Mouse (Mus musculus) CH12.LX (cell line): ENCODE measurements around the gene Il1r2.

Experiments used
- BHLHE40 ChIP-seq: IDR thresholded peaks from 2 replicates; pipeline ENCODE4 v1.6.1; 2011; ENCODE audit warnings: mild to moderate bottlenecking, low read depth, low read length, improper control_type of control experiment
- CTCF ChIP-seq, 2 experiments: IDR thresholded peaks in 1 of 2; conservative IDR thresholded peaks in 1 of 2; 2 replicates each; pipeline ENCODE4 v1.5.1; 2011 to 2012; ENCODE audit warnings: low read depth in 2 of 2, low read length in 2 of 2, improper control_type of control experiment in 1 of 2, inconsistent platforms in 1 of 2, mild to moderate bottlenecking in 1 of 2, moderate library complexity in 1 of 2
- E2F4 ChIP-seq: IDR thresholded peaks from 2 replicates; pipeline ENCODE4 v1.6.1; 2011; ENCODE audit warnings: low read depth, low read length, improper control_type of control experiment; ENCODE audit not compliant: insufficient replicate concordance
- EP300 ChIP-seq: IDR thresholded peaks from 2 replicates; pipeline ENCODE4 v1.6.1; 2011; ENCODE audit warnings: low read length, improper control_type of control experiment
- ETS1 ChIP-seq: conservative IDR thresholded peaks from 2 replicates; pipeline ENCODE4 v1.6.1; 2012; ENCODE audit warnings: low read depth, mild to moderate bottlenecking, inconsistent platforms, low read length, improper control_type of control experiment, moderate library complexity
- NRF1 ChIP-seq: IDR thresholded peaks from 2 replicates; pipeline ENCODE4 v1.6.1; 2014; ENCODE audit warnings: low read depth, mild to moderate bottlenecking, inconsistent platforms, low read length, improper control_type of control experiment, moderate library complexity
- POLR2A ChIP-seq: IDR thresholded peaks from 2 replicates; pipeline ENCODE4 v1.6.1; 2011; ENCODE audit warnings: low read depth, mild to moderate bottlenecking, improper control_type of control experiment, low read length
- RCOR1 ChIP-seq: conservative IDR thresholded peaks from 2 replicates; pipeline ENCODE4 v1.6.1; 2012; ENCODE audit warnings: low read depth, mild to moderate bottlenecking, inconsistent platforms, low read length, improper control_type of control experiment
- SMC3 ChIP-seq: IDR thresholded peaks from 2 replicates; pipeline ENCODE4 v1.6.1; 2011; ENCODE audit warnings: low read depth, low read length, improper control_type of control experiment
- TCF12 ChIP-seq: IDR thresholded peaks from 2 replicates; pipeline ENCODE4 v1.6.1; 2014; ENCODE audit warnings: low read depth, mild to moderate bottlenecking, inconsistent platforms, low read length, improper control_type of control experiment
- USF2 ChIP-seq: conservative IDR thresholded peaks from 2 replicates; pipeline ENCODE4 v1.6.1; 2011; ENCODE audit warnings: low read depth, low read length, improper control_type of control experiment
- ZC3H11A ChIP-seq: IDR thresholded peaks from 2 replicates; pipeline ENCODE4 v1.6.1; 2012; ENCODE audit warnings: low read depth, mild to moderate bottlenecking, inconsistent platforms, low read length, improper control_type of control experiment
- ZMIZ1 ChIP-seq: IDR thresholded peaks from 2 replicates; pipeline ENCODE4 v1.6.1; 2012; ENCODE audit warnings: low read depth, mild to moderate bottlenecking, inconsistent platforms, low read length, improper control_type of control experiment
- ZNF384 ChIP-seq: IDR thresholded peaks from 2 replicates; pipeline ENCODE4 v1.6.1; 2012; ENCODE audit warnings: low read depth, low read length, improper control_type of control experiment, inconsistent platforms

- TF ChIP-seq CTCF (conservative IDR thresholded peaks at IDR 0.05 in 1 of 2, IDR thresholded peaks at IDR 0.05 in 1 of 2; ENCODE audit: low read depth in 2 of 2, low read length in 2 of 2) (no peak), POLR2A (no peak), RCOR1 (no peak), ZMIZ1 (no peak), E2F4 (no peak), BHLHE40 (no peak), TCF12 (no peak), SMC3 (no peak), EP300 (no peak), ETS1 (no peak), USF2 (no peak), ZNF384 (no peak), ZC3H11A (no peak), NRF1 (no peak)
These were observed 58.8 kb downstream of the Il1r2 start for GRCm38 (mm10) chr1:40132721-40133120.
